Mouse (Mus musculus) lung, postnatal 0 days (tissue): Measurements from ENCODE around the gene Prex1. TPM values are rescaled to one million over a fixed set of nuclear protein-coding genes. Genes with fewer than 3 reads are reported as not detected.

Source experiments
- ATAC-seq: fragments of 200-750 bp; cut with Nextera tagmentation; 2 replicates; pipeline ENCODE4 v1.8.0; 2017; ENCODE audit warnings: moderate library complexity
- DNase-seq: peaks from one replicate; pipeline ENCODE4 v3.0.0-alpha.2; 2016; ENCODE audit warnings: low spot score
- H3K27ac ChIP-seq: fragments of 300-500 bp; sonication (generic); 2 replicates; pipeline ENCODE4 v1.5.1; 2014; ENCODE audit warnings: antibody characterized with exemption, mild to moderate bottlenecking, low read length, mixed read lengths
- H3K27me3 ChIP-seq: fragments of 300-500 bp; sonication (generic); replicated peaks from 2 replicates; pipeline ENCODE4 v1.6.1; 2014; ENCODE audit warnings: low read length, mixed read lengths; ENCODE audit not compliant: insufficient read depth
- H3K36me3 ChIP-seq: fragments of 300-500 bp; sonication (generic); 2 replicates; pipeline ENCODE4 v1.6.1; 2014; ENCODE audit warnings: low read length, mixed read lengths; ENCODE audit not compliant: insufficient read depth
- H3K4me1 ChIP-seq: fragments of 300-500 bp; sonication (generic); 2 replicates; pipeline ENCODE4 v1.6.1; 2014; ENCODE audit warnings: antibody characterized with exemption, low read depth, low read length, mixed read lengths; ENCODE audit not compliant: insufficient read depth
- H3K4me2 ChIP-seq: fragments of 300-500 bp; sonication (generic); replicated peaks from 2 replicates; pipeline ENCODE4 v1.6.1; 2014; ENCODE audit warnings: low read depth, mild to moderate bottlenecking, low read length, moderate library complexity, mixed read lengths
- H3K4me3 ChIP-seq: fragments of 300-500 bp; sonication (generic); 2 replicates; pipeline ENCODE4 v1.5.1; 2014; ENCODE audit warnings: low read depth, low read length
- H3K9ac ChIP-seq: fragments of 300-500 bp; sonication (generic); replicated peaks from 2 replicates; pipeline ENCODE4 v1.6.1; 2014; ENCODE audit warnings: low read depth, mild to moderate bottlenecking
- H3K9me3 ChIP-seq: fragments of 300-500 bp; sonication (generic); 2 replicates; pipeline ENCODE4 v1.6.1; 2016; ENCODE audit warnings: low read length, mixed read lengths
- CTCF ChIP-seq: IDR thresholded peaks from 2 replicates; pipeline ENCODE4 v1.5.1; 2016; ENCODE audit warnings: antibody characterized with exemption, mild to moderate bottlenecking
- EP300 ChIP-seq: IDR thresholded peaks from 2 replicates; pipeline ENCODE4 v1.6.1; 2016; ENCODE audit warnings: antibody characterized with exemption, mild to moderate bottlenecking, control low read depth
- WGBS: fragments of 180-500 bp; shearing (Covaris S2); extraction: QIAGEN DNeasy Blood & Tissue Kit; methylation state at CpG from one replicate; pipeline ENCODE4 v1.1.7; 2014; 5-methylcytosine and 5-hydroxymethylcytosine counted together
- polyA plus RNA-seq: library from polyadenylated mRNA; unstranded; fragments of >200 nt; fragmentation: Nextera tagmentation; extraction: Ambion mirVana; gene quantifications from 2 replicates; pipeline ENCODE4 v1.2.1, GENCODE M21; 2015

Gene Prex1
- polyA plus RNA-seq, 1 experiment from 2014 or later, result 6.9 TPM

GRCm38 (mm10) chr2:166728261-166728680 is 14.6 kb upstream of the Prex1 start:
- no peak overlapping the region for H3K9ac ChIP-seq
- H3K4me1 ChIP-seq, result no peaks in the 10 kb centered on the region
- H3K4me3 ChIP-seq, result no peak overlapping the region
- WGBS, result 46% methylated on average over 3 of the region's 3 CpGs
- ATAC-seq (no peak), DNase-seq (no peak)
- H3K27me3 ChIP-seq, result no peaks in the 10 kb centered on the region
- H3K27ac ChIP-seq, result no peak overlapping the region
- H3K9me3 ChIP-seq, result no peaks in the 10 kb centered on the region
- no peak overlapping the region for H3K4me2 ChIP-seq
- H3K36me3 ChIP-seq, result no peaks in the 10 kb centered on the region
- no peak for TF ChIP-seq EP300
- no peak for TF ChIP-seq CTCF

- ATAC-seq (no peak), DNase-seq (no peak)
- Histone ChIP-seq H3K36me3 (no peaks in the 10 kb centered on the region), H3K27ac (no peak overlapping the region), H3K4me2 (no peak overlapping the region), H3K9me3 (no peaks in the 10 kb centered on the region), H3K9ac (no peak overlapping the region), H3K4me1 (no peaks in the 10 kb centered on the region), H3K27me3 (no peaks in the 10 kb centered on the region), H3K4me3 (no peak overlapping the region)
- TF ChIP-seq EP300 (no peak), CTCF (no peak)
- 85% methylated on average over 10 of the region's 10 CpGs for WGBS
Observed at GRCm38 (mm10) chr2:166727790-166728189, 14.2 kb upstream of the Prex1 start.

- no peak for TF ChIP-seq EP300
- no peak for TF ChIP-seq CTCF
- WGBS, result 35% methylated on average over 6 of the region's 6 CpGs
- Histone ChIP-seq H3K4me3 (no peak overlapping the region), H3K27ac (no peak overlapping the region), H3K4me2 (no peak overlapping the region), H3K4me1 (no peaks in the 10 kb centered on the region), H3K9ac (no peak overlapping the region), H3K9me3 (no peaks in the 10 kb centered on the region), H3K36me3 (no peaks in the 10 kb centered on the region), H3K27me3 (no peaks in the 10 kb centered on the region)
- ATAC-seq (no peak), DNase-seq (no peak)
Observed at GRCm38 (mm10) chr2:166726891-166727290, 13.3 kb upstream of the Prex1 start.

DNA sequence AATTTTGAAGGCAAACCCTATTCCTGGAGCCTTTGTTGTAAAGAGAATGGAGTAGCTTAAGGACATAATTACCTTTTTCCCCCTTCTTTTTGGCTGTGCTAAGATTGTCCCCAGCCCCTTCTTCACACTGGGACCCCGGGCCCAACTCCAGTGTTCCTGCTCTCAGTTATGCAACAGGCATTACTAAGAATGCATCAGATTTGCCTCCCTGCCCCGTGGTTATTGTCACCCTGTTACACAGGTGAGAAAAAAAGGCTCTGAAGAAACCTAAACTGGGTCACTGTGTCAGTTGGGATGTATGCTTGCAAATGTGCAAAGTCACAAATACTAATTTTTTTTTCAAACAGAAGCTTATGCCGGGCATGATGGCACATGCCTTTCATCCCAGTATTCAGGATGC is 6.8 kb upstream of the Prex1 start:
- Histone ChIP-seq H3K27me3 (no peaks in the 10 kb centered on the region), H3K36me3 (no peaks in the 10 kb centered on the region), H3K4me3 (no peak overlapping the region), H3K9ac (no peak overlapping the region), H3K4me2 (no peak overlapping the region), H3K4me1 (no peaks in the 10 kb centered on the region), H3K27ac (no peak overlapping the region), H3K9me3 (no peaks in the 10 kb centered on the region)
- 64% methylated on average over 3 of the region's 3 CpGs for WGBS
- ATAC-seq (no peak), DNase-seq (no peak)
- TF ChIP-seq CTCF (no peak), EP300 (no peak)

- 56% methylated on average over 2 of the region's 2 CpGs for WGBS
- ATAC-seq (no peak), DNase-seq (no peak)
- H3K9ac ChIP-seq, result no peak overlapping the region
- TF ChIP-seq EP300 (no peak), CTCF (no peak)
- no peaks in the 10 kb centered on the region for H3K4me1 ChIP-seq
- no peaks in the 10 kb centered on the region for H3K27me3 ChIP-seq
- no peaks in the 10 kb centered on the region for H3K9me3 ChIP-seq
- no peaks in the 10 kb centered on the region for H3K36me3 ChIP-seq
- no peak overlapping the region for H3K4me2 ChIP-seq
- no peak overlapping the region for H3K4me3 ChIP-seq
- H3K27ac ChIP-seq, result no peak overlapping the region
Observed at GRCm38 (mm10) chr2:166719930-166720305, 6.3 kb upstream of the Prex1 start.

GRCm38 (mm10) chr2:166719301-166719929 is 5.8 kb upstream of the Prex1 start:
- Histone ChIP-seq H3K36me3 (no peaks in the 10 kb centered on the region), H3K9ac (no peak overlapping the region), H3K4me1 (no peaks in the 10 kb centered on the region), H3K4me2 (no peak overlapping the region), H3K4me3 (no peak overlapping the region), H3K27me3 (no peaks in the 10 kb centered on the region), H3K9me3 (no peaks in the 10 kb centered on the region), H3K27ac (no peak overlapping the region)
- DNase-seq, result no peak
- TF ChIP-seq EP300 (no peak), CTCF (no peak)
- ATAC-seq, result no peak
- 88% methylated on average over 1 of the region's 1 CpGs for WGBS

DNA sequence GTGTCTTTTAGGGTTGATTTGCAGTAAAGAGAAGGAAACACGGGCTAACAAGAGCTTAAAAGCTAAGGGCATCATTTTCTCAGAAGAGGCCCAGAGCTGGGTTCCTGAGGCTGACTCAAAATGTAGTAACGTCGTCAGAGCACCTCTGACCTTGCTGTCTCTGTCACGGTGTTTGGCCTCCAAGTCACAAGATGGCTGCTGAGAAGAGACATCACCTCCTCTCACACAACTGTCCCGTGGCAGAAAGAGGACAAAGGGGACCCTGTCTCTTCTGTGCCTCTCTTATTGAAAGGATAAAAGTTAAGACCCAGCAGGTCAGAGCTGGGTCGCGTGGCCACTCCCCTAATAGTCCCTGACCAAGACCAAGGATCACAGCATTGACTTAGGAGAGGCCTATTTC is 2.4 kb upstream of the Prex1 start:
- no peak overlapping the region for H3K4me3 ChIP-seq
- H3K27me3 ChIP-seq, result no peaks in the 10 kb centered on the region
- no peaks in the 10 kb centered on the region for H3K9me3 ChIP-seq
- no peak overlapping the region for H3K9ac ChIP-seq
- ATAC-seq (no peak), DNase-seq (no peak)
- 78% methylated on average over 7 of the region's 7 CpGs for WGBS
- H3K4me2 ChIP-seq, result no peak overlapping the region
- H3K36me3 ChIP-seq, result no peaks in the 10 kb centered on the region
- H3K4me1 ChIP-seq, result no peaks in the 10 kb centered on the region
- TF ChIP-seq CTCF, result no peak
- no peak for TF ChIP-seq EP300
- no peak overlapping the region for H3K27ac ChIP-seq
